Mouse (Mus musculus) liver, adult (tissue): ENCODE measurements around the gene Tff1.

Source experiments
- GATA4 ChIP-seq: IDR thresholded peaks from 2 replicates; pipeline ENCODE4 v1.6.1; 2014; ENCODE audit warnings: mild to moderate bottlenecking, low read length; ENCODE audit not compliant: insufficient replicate concordance

The Tff1 gene

DNA sequence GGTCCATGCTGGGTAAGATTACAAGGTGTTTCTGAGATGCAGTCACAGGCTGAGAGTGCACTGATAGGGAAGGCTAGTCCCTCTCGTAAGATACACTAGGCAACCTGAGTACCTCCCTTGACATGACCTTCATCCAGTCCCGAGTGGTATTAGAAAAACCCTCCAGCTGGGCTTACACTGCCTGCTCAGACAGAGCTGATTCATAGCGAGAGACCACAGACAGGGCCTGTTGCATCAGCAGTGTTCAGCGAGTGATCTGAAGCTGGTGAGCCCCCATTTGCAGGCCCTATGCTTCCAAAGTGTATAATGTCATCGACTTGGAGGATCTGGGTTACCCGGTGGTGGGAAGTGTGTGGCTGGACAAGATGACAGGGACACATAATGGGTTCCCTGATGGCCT lies at the start of gene Tff1:
TSS of gene Tff1 (minus strand) at position 151 of the 400 bp plus-strand sequence.
- TF ChIP-seq GATA4 = no peak

DNA sequence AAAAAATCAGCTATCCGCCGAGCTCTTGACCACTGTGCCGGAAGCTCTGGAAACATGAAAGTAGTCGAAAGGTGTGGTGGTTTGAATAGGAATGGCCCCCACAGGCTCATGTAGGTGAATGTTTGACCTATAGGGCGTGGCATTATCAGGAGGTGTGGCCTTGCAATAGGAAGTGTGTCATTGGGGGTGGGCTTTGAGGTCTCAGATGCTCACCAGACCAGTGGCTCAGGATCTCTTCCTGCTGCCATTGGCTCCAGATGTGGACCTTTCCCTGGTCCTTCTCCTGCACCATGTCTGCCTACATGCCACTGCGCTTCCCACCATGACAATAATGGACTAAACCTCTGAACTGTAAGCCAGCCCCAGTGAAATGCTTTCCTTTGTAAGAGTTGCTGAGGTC lies 46.8 kb upstream of the Tff1 start:
- TF ChIP-seq GATA4 = no peak

DNA sequence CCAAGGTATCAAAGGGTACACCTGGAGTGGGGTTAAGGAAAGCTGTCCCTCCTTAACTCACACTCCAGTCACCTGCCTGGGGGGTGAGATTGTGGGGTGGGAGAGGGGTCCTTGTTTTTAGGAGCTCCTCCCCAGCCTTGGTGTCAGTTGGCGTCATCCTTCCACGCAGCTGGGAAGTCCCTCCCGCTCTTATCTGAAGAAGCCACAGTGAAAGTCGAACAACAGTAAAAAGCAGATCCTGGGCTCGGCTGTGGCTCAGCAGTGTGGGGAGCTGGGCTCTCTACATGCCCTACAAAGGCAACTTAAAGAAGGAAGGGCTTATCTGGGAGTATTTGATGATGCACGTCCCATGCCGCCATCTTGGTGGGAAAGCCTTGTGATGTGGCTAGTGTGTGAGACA lies 45.2 kb upstream of the Tff1 start:
- no peak for TF ChIP-seq GATA4

DNA sequence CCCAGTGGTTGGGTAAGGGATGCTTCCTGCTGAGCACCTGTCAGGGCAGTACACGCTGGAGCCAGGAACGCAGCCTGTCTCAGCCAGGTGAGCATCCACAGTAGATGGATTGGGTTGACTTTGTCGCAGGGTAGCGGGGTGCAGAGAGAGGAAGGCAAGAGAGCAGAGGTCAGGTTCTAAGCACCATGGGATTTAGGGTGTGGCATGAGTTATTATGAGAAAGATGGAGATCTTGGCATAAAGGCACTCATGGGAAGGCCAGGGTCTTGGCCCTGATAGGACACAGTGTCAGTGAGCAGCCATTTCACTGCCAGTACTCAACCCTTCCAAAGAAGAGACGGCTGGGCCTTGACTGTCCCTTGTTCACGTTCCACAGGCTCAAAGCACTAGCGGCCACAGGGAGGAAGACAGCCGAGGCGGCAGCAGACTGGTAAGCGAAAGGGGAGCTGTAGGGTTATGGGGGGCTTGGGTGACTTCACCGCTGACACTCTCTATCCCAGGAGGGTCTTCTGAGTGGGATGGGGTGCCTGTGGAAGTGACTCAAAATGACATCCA lies 44.4 kb upstream of the Tff1 start:
- no peak for TF ChIP-seq GATA4

DNA sequence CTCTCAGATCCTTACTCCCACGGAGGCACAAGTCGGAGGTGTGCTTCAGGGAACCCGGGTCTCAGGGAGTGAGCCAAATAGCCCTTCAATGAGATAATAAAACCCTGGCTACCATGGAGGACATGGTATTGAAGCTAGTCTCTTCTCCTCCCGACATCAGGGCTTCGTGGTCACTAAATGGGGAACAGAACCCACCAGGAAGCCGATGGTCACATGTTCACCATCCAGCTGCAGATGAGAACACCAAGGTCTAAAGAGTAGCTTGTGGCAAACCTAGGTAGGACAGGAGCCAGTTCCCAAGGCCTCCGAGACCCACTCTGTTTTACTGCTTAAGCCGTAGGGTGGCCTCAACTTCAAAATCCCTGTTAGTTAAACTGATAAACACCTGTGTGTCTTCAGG lies 43.6 kb upstream of the Tff1 start:
- no peak for TF ChIP-seq GATA4

DNA sequence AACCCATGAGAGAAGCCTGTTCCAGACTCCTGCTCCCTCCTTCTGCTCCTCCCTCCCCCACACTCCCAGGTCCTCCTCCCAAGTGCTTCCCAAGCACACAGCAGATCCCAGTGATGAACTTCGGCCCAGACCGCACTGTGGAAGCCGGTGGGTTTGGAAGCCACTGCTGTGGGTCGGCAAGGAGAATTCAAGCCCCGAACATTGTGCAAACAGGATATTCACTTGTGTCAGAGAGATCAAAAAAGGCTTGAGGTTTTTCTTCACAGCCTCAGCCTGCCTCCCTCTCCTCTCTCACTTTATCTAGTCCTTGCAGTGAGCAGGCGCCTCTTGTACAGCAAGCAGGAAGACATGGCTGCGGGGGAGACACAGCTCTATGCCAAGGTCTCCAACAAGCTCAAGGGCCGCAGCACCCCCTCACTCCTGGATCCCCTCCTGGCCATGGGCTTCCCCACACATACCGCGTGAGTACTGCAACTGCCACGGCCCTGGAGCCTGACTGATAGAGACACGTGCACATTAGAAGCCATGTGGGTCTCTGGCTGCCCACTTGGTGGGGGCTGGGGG lies 42.8 kb upstream of the Tff1 start, which contains the start of gene Ubash3a:
TSS of gene Ubash3a (plus strand) at position 103 of the 564 bp plus-strand sequence.
- TF ChIP-seq GATA4 = no peak

DNA sequence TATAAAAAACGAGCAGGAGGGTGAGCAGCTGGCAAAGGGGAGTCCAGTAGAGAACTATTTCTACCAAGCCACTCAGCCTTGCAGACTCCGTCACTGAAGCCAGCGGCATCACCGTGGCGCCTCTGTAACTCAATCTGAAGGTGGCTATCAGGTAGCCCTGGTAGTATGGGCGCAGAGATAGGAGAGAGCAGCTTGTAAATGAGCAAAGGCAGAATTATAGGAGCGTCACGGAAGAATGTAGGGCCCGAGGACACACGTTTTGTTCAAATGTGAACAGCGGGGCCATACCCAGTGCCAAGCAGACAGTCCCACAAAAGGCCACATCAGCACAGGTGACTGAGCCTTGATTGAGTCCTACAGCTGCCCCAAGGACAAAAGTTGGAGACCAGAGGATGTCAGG lies 33.8 kb upstream of the Tff1 start, which contains the start of gene Tmprss3:
TSS of gene Tmprss3 (minus strand) at position 101 of the 400 bp plus-strand sequence.
- no peak for TF ChIP-seq GATA4

DNA sequence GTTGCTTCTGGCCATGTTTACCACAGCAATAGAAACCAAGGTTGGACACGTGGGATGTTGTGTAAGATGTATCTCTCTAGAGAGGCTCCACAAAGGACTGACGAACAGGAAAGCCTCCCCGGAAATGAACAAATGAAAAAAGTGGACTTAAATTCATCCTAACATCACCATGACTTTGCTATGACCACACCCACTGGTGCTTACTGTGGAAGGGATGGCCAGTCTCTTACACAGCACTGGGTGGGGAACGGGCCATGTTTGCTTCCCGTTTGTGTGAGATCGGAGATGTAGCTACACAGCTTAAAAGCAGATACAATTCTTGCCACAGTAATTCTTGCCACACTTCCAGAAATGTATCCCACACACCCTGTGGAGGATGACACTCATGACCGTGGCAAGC lies 31.2 kb upstream of the Tff1 start:
- no peak for TF ChIP-seq GATA4

DNA sequence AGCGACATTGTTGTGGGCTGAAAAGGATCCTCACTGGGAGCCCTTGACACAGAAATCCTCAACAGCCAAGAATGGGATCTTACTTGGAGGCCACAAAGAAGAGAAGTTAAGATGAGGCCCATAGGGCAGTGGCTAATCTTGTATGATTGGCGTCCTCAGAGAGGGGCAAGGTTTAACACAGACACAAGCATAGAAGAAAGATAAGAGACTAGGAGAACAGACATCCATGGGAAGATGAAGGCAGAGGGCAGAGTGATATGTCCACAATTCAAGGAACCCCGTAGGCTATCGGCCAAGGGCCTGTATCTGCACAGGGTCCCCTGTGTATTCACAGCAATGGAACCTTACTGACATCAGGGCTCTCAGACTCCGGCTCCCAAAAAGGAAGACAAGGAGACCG lies 30.1 kb upstream of the Tff1 start:
- TF ChIP-seq GATA4 = no peak

DNA sequence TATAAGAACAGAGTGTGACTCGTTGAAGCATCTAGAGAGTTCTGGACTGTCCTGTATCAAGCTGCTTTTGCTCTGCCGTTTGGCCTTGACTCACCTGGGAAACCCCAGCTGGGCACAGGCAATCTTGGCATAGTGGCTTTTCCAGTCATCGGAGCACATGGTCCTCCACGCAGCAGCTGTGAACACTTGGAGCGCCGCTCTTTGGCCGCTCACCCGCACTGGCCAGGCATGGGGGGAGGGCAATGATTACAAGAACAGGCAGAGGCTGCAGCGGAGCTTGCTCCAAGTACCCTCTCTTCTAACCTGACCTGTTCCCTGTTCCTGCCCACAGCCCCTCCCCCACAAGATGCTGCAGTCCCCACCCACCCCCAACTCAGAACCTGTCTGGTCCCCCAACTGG lies 28.3 kb upstream of the Tff1 start:
- TF ChIP-seq GATA4 = no peak

DNA sequence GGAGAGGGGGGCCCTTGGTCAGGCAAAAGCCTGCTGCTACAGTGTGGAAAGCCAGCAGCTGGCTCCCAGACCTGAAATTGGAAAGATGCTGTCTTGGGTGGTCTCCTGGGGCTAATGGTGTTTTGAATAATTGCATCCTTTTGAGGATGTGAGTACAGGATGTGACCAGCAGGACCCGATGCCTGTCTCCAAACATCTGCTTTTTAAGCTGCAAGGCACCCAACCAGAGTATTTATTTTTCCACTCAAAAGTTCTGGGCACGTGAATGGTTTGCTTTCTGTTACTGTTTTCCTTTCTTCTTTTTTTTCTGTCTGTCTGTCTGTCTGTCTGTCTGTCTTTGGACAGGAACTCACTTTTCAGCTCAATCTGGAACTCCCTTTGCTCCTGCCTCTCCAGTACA lies 27.6 kb upstream of the Tff1 start:
- TF ChIP-seq GATA4 = no peak

DNA sequence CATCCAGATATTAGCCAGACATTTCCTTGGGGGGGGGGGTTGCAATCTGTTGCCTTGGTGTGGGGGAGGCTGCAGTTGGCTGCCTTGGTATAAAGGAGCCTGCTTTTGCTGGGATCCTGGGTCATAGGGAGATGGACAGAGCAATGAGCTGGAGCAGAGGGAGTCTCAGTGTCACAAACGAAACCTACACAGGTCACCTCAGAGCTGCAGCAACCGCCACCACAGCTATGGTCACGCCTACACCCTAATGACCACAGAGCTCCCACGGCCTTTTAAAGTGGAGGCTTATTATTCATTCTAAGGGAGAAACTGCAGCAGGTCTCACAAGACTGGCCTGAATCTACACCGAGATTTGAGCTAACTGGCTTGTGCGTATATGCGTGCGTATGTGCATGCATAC lies 26.7 kb upstream of the Tff1 start:
- TF ChIP-seq GATA4 = no peak

DNA sequence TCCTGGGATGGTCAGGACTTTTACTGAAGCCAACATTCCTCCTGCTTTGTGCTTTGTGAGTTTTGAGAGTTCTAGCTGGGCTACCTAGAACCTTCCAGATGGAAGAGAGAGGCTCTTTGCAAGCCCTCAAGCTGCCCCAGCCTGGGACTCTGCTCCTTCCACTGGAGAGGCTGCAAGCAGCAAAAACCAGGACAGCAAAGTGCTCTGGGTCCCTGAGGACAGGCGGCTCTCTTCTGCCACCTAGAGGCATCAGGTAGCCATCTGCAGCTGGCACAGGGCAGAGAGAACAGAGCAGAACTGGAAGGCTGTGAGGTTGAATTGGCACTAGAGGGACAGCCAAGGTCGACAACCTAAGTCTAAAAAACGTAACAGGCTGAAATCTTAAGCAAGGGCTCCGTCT lies 22.3 kb upstream of the Tff1 start:
- no peak for TF ChIP-seq GATA4

DNA sequence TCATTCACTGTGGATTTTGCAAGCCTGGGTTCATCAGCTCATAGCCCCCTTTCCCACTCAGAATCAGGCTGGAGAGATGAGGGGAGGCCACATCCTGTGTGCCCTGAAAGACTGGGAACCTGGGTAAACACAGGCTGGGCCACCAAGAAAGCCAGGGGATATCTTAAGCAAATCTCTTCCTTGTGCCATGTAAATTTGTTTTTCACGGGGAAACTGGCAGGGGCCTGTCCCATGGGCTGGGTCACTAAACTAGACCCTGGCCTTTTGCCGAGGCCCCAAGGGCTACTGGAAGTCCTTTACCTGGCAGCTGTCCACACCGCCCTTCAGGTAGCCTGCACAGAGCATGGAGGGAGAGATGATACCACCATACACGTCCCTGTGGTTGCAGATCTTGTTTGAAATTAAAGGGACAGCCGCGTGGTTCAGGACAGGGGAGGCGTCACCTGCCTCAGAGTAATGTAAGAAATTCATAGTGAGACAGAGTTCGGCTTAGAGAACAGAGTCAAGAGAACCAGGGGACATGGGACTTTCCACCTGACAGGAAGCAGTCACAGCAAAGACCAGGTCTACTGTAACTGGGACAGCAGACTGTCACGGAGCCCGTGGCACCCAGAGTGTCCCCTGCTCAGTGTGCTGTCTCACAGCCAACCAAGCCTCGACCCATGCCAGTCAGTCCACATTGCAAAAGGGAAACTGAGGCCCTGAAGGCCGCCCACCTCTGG lies 19.4 kb upstream of the Tff1 start:
- TF ChIP-seq GATA4 = no peak

DNA sequence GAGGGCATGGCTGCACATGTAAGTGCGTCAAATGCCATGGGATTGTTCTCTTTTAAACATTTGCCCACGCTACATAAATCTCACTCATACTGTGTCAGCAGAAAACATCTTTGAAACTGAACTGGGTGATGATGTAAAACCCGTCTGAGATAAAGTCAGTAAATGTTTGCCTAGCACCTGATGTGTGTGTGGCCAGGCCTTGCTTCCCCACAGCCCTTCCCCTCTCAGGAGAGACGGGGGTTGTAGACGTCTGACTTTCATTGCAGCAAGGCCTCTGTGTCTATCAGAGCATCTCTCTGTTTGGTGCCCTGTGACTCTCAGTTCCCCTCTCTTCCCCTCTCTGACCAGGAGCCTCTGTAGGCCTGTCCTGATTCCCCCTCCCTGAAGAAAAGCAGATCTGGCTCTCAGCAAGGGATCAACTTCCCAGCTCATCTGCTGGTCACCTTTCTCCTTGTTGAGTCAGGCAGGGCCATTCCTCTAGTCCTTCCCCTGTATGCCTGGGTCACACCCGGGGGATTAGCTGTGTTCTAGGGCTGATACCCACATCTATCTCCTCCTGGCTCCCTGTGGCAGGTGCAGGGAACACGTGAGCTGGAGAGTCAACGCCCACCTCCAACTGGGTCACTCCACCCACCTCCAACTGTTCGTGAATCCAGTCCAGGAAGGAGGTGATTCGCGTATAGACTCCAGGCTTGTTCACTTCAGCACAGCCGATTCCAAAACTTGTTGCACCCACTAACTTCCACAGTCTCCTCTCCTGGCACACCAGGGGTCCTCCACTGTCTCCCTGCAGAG lies 18.3 kb upstream of the Tff1 start:
- no peak for TF ChIP-seq GATA4

DNA sequence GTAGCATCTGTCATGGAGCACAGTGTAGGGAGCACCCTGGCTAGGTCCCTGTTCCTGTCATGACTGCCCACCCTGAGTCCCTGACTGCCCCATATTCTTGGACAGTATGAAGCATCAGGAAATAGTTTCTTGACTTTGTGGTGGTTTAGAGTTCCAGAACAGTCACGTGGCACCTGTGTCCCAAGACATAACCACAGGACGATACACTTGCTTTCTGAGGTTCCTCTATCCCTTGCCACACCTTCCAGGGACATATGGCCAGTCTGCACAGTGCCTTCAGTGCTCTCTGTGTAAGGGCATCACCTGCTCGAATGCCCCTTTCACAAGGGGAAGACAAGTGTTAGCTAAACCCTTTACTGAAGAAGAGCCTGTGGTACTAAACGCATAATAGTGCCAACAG lies 16.4 kb upstream of the Tff1 start:
- no peak for TF ChIP-seq GATA4
